Mouse (Mus musculus) frontal cortex, postnatal 25 days (tissue): Measurements from ENCODE around the gene Cnot3.
"Not testable (repeated sequence)": the region's sequence is repeated elsewhere in the genome, so short reads cannot be mapped to it uniquely, and the experiment has no call there.

Experiments used
- DNase-seq, 2 experiments: peaks; one replicate each; pipeline ENCODE4 v3.0.0; 2022; ENCODE audit warnings: low spot score in 2 of 2

Gene Cnot3

GRCm38 (mm10) chr7:3698471-3698870 lies 53.4 kb downstream of the Cnot3 start:
- no peak for DNase-seq

- no peak for DNase-seq
These were observed 58.2 kb downstream of the Cnot3 start for GRCm38 (mm10) chr7:3703148-3703878.

GRCm38 (mm10) chr7:3703879-3704441 lies 58.9 kb downstream of the Cnot3 start, which contains the start of gene Rps9:
Gene Rps9 (plus strand): TSS chr7:3703993.
- DNase-seq, result peak; percentile 97

GRCm38 (mm10) chr7:3704475-3704874 lies 59.4 kb downstream of the Cnot3 start:
- DNase-seq, result no peak

GRCm38 (mm10) chr7:3705461-3705860 lies 60.4 kb downstream of the Cnot3 start:
- not testable (repeated sequence) for DNase-seq

GRCm38 (mm10) chr7:3705911-3706310 lies 60.8 kb downstream of the Cnot3 start:
- DNase-seq, result no peak

- DNase-seq, result no peak
These were observed 61.4 kb downstream of the Cnot3 start for GRCm38 (mm10) chr7:3706343-3706934.

- DNase-seq, result no peak
These were observed 62.0 kb downstream of the Cnot3 start for GRCm38 (mm10) chr7:3707027-3707426.

- DNase-seq, result no peak
These were observed 62.7 kb downstream of the Cnot3 start for GRCm38 (mm10) chr7:3707568-3708413.

GRCm38 (mm10) chr7:3708447-3708980 lies 63.4 kb downstream of the Cnot3 start:
- DNase-seq, result not testable (repeated sequence)

- DNase-seq, result no peak
These were observed 63.9 kb downstream of the Cnot3 start for GRCm38 (mm10) chr7:3709000-3709399.
